Mouse (Mus musculus): ENCODE results near the gene Pkig.
"Not testable (repeated sequence)": the region's sequence is repeated elsewhere in the genome, so short reads cannot be mapped to it uniquely, and the experiment has no call there.

Pkig gene

GRCm38 (mm10) chr2:163657975-163658886 lies at the start of gene Pkig:
Pkig (plus strand) TSS chr2:163658386.
- DNase-seq: peak; percentile 95

GRCm38 (mm10) chr2:163609281-163609975 lies 48.8 kb upstream of the Pkig start:
- no peak for DNase-seq

- no peak for DNase-seq
These were observed 47.0 kb upstream of the Pkig start for GRCm38 (mm10) chr2:163611176-163611575.

- DNase-seq: no peak
These were observed 45.0 kb upstream of the Pkig start for GRCm38 (mm10) chr2:163613206-163613605.

GRCm38 (mm10) chr2:163613990-163614389 lies 44.2 kb upstream of the Pkig start:
- DNase-seq: no peak

- DNase-seq: no peak
These were observed 42.8 kb upstream of the Pkig start for GRCm38 (mm10) chr2:163615401-163615800.

GRCm38 (mm10) chr2:163615906-163616651 lies 42.1 kb upstream of the Pkig start:
- DNase-seq: no peak

- DNase-seq: no peak
These were observed 41.4 kb upstream of the Pkig start for GRCm38 (mm10) chr2:163616652-163617227.

GRCm38 (mm10) chr2:163617232-163617863 lies 40.8 kb upstream of the Pkig start:
- DNase-seq: no peak

GRCm38 (mm10) chr2:163617874-163618273 lies 40.3 kb upstream of the Pkig start:
- DNase-seq: no peak

- no peak for DNase-seq
These were observed 37.7 kb upstream of the Pkig start for GRCm38 (mm10) chr2:163620451-163620850.

- DNase-seq: not testable (repeated sequence)
These were observed 36.8 kb upstream of the Pkig start for GRCm38 (mm10) chr2:163621401-163621800.

- DNase-seq: no peak
These were observed 27.0 kb upstream of the Pkig start for GRCm38 (mm10) chr2:163631223-163631622.

- no peak for DNase-seq
These were observed 26.5 kb upstream of the Pkig start for GRCm38 (mm10) chr2:163631715-163632114.

- DNase-seq: no peak
These were observed 24.0 kb upstream of the Pkig start for GRCm38 (mm10) chr2:163634211-163634610.

- no peak for DNase-seq
These were observed 22.1 kb upstream of the Pkig start for GRCm38 (mm10) chr2:163636057-163636456.

GRCm38 (mm10) chr2:163637655-163638266 lies 20.4 kb upstream of the Pkig start:
- DNase-seq: no peak

- no peak for DNase-seq
These were observed 17.7 kb upstream of the Pkig start for GRCm38 (mm10) chr2:163640493-163640892.

- DNase-seq: no peak
These were observed 16.5 kb upstream of the Pkig start for GRCm38 (mm10) chr2:163641681-163642080.

- DNase-seq: no peak
These were observed 15.3 kb upstream of the Pkig start for GRCm38 (mm10) chr2:163642685-163643575.

GRCm38 (mm10) chr2:163643576-163643971 lies 14.6 kb upstream of the Pkig start:
- no peak for DNase-seq

Measured in embryo, embryonic 11 days (tissue).